Mouse (Mus musculus) hindbrain, embryonic 14.5 days (tissue): ENCODE data around the gene Acaa1b. TPM values are rescaled to one million over a fixed set of nuclear protein-coding genes. Genes with fewer than 3 reads are reported as not detected.

Experiments used
- ATAC-seq: fragments of 200-750 bp; cut with Nextera tagmentation; 2 replicates; pipeline ENCODE4 v1.8.0; 2017; ENCODE audit warnings: moderate number of reproducible peaks, mild to moderate bottlenecking, moderate TSS enrichment, moderate library complexity; ENCODE audit not compliant: low FRiP score
- DNase-seq: peaks from one replicate; pipeline ENCODE4 v3.0.0-alpha.2; 2015; ENCODE audit warnings: low spot score
- H3K27ac ChIP-seq: fragments of 300-500 bp; sonication (generic); 2 replicates; pipeline ENCODE4 v1.5.1; 2014; ENCODE audit warnings: mild to moderate bottlenecking, moderate library complexity
- H3K27me3 ChIP-seq: fragments of 300-500 bp; sonication (generic); 2 replicates; pipeline ENCODE4 v1.6.1; 2014; ENCODE audit warnings: mild to moderate bottlenecking, low read length, mixed read lengths; ENCODE audit not compliant: control insufficient read depth, insufficient read depth
- H3K36me3 ChIP-seq: fragments of 300-500 bp; sonication (generic); replicated peaks from 2 replicates; pipeline ENCODE4 v1.6.1; 2014; ENCODE audit not compliant: control insufficient read depth, insufficient read depth
- H3K4me1 ChIP-seq: fragments of 300-500 bp; sonication (generic); replicated peaks from 2 replicates; pipeline ENCODE4 v1.6.1; 2014; ENCODE audit warnings: antibody characterized with exemption, low read length, mixed read lengths; ENCODE audit not compliant: control insufficient read depth, insufficient read depth
- H3K4me2 ChIP-seq: fragments of 300-500 bp; sonication (generic); replicated peaks from 2 replicates; pipeline ENCODE4 v1.6.1; 2014; ENCODE audit warnings: mild to moderate bottlenecking, moderate library complexity
- H3K4me3 ChIP-seq: fragments of 300-500 bp; sonication (generic); replicated peaks from 2 replicates; pipeline ENCODE4 v1.5.1; 2014; ENCODE audit warnings: mild to moderate bottlenecking, low read length
- H3K9ac ChIP-seq: fragments of 300-500 bp; sonication (generic); 2 replicates; pipeline ENCODE4 v1.6.1; 2014
- H3K9me3 ChIP-seq: fragments of 300-500 bp; sonication (generic); 2 replicates; pipeline ENCODE4 v1.6.1; 2016; ENCODE audit warnings: low read length; ENCODE audit not compliant: control insufficient read depth
- WGBS: fragments of 180-500 bp; shearing (Covaris S2); extraction: QIAGEN DNeasy Blood & Tissue Kit; methylation state at CpG from one replicate; pipeline ENCODE4 v1.1.7; 2014; 5-methylcytosine and 5-hydroxymethylcytosine counted together
- polyA plus RNA-seq: library from polyadenylated mRNA; unstranded; fragments of >200 nt; fragmentation: Nextera tagmentation; extraction: Ambion mirVana; gene quantifications from 2 replicates; pipeline ENCODE4 v1.2.1, GENCODE M21; 2014

The Acaa1b gene
- polyA plus RNA-seq, 1 experiment from 2014 or later = 2.2 TPM

GRCm38 (mm10) chr9:119122596-119123369 lies 34.1 kb downstream of the Acaa1b start:
- 89% methylated on average over 18 of the region's 18 CpGs for WGBS
- Histone ChIP-seq H3K27ac (no peak overlapping the region), H3K9me3 (no peaks in the 10 kb centered on the region), H3K4me3 (no peak overlapping the region), H3K36me3 (no peaks in the 10 kb centered on the region), H3K27me3 (no peaks in the 10 kb centered on the region), H3K4me2 (no peak overlapping the region), H3K9ac (no peak overlapping the region), H3K4me1 (no peaks in the 10 kb centered on the region)
- ATAC-seq (no peak), DNase-seq (no peak)

DNA sequence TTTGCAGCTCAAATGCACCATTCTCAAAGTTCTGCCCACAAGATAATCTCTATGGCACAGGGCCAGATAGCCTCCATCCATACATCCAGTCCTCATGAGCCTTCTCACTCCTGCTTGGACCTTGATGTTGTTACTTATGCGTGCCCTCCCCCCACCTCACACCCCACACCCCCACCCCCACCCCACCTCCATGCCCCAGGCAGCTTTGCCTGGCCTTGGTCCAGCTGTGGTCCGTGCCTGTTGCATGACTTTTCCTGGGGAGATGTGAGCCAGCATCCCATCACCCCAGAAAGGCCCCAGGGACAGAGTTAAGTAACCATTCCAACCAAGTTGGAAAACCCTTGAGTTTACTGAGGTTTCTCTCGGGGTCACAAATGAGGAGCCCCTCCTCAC lies 36.7 kb downstream of the Acaa1b start:
- DNase-seq (no peak), ATAC-seq (no peak)
- 80% methylated on average over 3 of the region's 3 CpGs for WGBS
- H3K36me3 ChIP-seq = no peaks in the 10 kb centered on the region
- no peak overlapping the region for H3K4me3 ChIP-seq
- H3K4me2 ChIP-seq = no peak overlapping the region
- no peaks in the 10 kb centered on the region for H3K27me3 ChIP-seq
- no peak overlapping the region for H3K9ac ChIP-seq
- no peaks in the 10 kb centered on the region for H3K4me1 ChIP-seq
- H3K9me3 ChIP-seq = no peaks in the 10 kb centered on the region
- no peak overlapping the region for H3K27ac ChIP-seq

DNA sequence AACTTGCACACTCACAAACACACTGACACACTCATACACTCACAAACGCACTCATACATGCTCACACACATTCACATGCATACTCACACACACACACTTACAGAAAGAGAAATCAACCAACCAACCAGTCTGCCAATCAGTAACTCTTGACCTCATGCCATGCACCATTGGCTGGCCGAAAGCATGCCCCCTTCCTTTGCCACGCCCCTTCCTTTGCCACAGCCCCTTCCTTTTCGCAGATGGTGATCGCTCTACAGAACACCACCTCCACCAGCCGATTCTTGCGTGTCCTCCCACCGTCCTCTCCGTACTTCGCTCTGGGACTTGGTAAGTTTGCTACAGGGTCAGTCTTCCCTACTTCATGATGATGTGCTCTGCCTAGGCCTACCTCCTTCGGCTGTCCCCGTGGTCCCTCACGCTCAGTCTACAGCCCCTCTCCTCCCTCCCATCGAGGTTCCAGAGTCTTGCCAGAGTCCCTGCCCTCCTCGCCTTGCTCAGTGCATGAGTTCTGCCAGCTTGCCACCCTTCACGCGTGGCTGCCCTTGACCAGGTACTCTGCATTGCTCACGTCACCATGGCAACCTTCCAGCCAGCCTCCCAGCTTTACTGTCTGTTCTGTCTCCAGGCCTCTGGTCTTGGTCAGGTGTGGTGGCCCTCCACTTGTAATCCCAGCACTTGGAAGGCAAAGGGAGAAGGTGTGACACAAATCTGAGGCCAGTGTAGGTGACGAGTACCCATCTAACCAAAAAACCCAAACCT lies 37.3 kb downstream of the Acaa1b start:
- no peaks in the 10 kb centered on the region for H3K4me1 ChIP-seq
- H3K4me2 ChIP-seq = no peak overlapping the region
- no peak for ATAC-seq
- no peak for DNase-seq
- no peaks in the 10 kb centered on the region for H3K27me3 ChIP-seq
- WGBS = 87% methylated on average over 19 of the region's 19 CpGs
- no peak overlapping the region for H3K27ac ChIP-seq
- no peaks in the 10 kb centered on the region for H3K36me3 ChIP-seq
- no peaks in the 10 kb centered on the region for H3K9me3 ChIP-seq
- no peak overlapping the region for H3K4me3 ChIP-seq
- no peak overlapping the region for H3K9ac ChIP-seq

DNA sequence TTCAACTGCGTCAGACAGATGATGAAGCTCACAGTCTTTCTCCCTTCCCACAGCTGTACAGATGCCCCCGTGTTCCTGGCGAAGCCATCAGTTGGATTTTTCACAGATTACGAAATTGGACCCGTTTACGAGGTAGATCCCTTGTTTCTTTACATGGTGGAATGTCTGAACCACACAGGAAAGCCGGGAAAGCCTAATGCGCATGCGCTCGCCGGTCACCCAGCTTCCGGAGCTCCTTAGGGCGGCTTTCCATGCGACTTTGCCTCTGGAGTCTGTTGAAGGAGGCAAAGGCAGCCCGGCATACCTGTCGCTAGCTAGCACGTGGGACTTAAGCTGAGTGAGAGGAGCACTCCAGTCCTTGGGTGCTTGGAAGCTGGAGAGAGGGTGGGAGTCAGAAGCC lies 42.0 kb downstream of the Acaa1b start:
- Histone ChIP-seq H3K27me3 (no peaks in the 10 kb centered on the region), H3K9me3 (no peaks in the 10 kb centered on the region), H3K4me1 (no peaks in the 10 kb centered on the region), H3K4me3 (no peak overlapping the region), H3K27ac (no peak overlapping the region), H3K9ac (no peak overlapping the region), H3K4me2 (no peak overlapping the region), H3K36me3 (no peaks in the 10 kb centered on the region)
- DNase-seq = no peak
- ATAC-seq = no peak
- 88% methylated on average over 17 of the region's 17 CpGs for WGBS

- H3K4me3 ChIP-seq = no peak overlapping the region
- H3K4me2 ChIP-seq = no peak overlapping the region
- 53% methylated on average over 3 of the region's 3 CpGs for WGBS
- H3K27ac ChIP-seq = no peak overlapping the region
- DNase-seq (no peak), ATAC-seq (no peak)
- H3K9ac ChIP-seq = no peak overlapping the region
- H3K36me3 ChIP-seq = no peaks in the 10 kb centered on the region
- no peaks in the 10 kb centered on the region for H3K4me1 ChIP-seq
- no peaks in the 10 kb centered on the region for H3K27me3 ChIP-seq
- H3K9me3 ChIP-seq = no peaks in the 10 kb centered on the region
Observed at GRCm38 (mm10) chr9:119110640-119111039, 46.3 kb downstream of the Acaa1b start.

GRCm38 (mm10) chr9:119109685-119110353 lies 47.1 kb downstream of the Acaa1b start:
- no peak for ATAC-seq
- 65% methylated on average over 12 of the region's 12 CpGs for WGBS
- Histone ChIP-seq H3K9me3 (no peaks in the 10 kb centered on the region), H3K27me3 (no peaks in the 10 kb centered on the region), H3K9ac (no peak overlapping the region), H3K27ac (no peak overlapping the region), H3K4me3 (no peak overlapping the region), H3K4me2 (no peak overlapping the region), H3K4me1 (no peaks in the 10 kb centered on the region), H3K36me3 (no peaks in the 10 kb centered on the region)
- DNase-seq = no peak

DNA sequence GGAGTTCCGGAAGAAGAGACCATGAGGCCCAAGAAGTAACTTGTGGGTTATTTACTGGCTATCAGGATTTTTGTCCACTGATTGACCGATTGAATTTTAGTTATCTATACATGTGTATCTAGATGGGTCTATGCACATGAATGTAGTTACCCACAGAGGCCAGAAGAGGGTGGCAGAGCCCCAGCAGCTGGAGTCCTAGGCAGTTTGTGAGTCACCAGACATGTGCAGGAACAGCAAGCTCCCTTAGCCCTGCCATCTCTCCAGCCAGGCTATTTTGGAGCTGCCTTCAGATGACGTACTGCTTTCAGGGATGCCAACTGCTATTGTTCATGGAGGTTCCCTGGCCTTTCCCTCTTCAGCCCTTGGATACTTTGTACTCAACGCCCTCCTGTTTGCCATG lies 49.3 kb downstream of the Acaa1b start:
- Histone ChIP-seq H3K9me3 (no peaks in the 10 kb centered on the region), H3K9ac (no peak overlapping the region), H3K27me3 (peaks cover 9% of the 10 kb centered on the region; the same call in 1 of the 2 replicates), H3K4me3 (no peak overlapping the region), H3K27ac (no peak overlapping the region), H3K36me3 (no peaks in the 10 kb centered on the region), H3K4me2 (no peak overlapping the region), H3K4me1 (peaks cover 6% of the 10 kb centered on the region; the same call in 1 of the 2 replicates)
- 93% methylated on average over 4 of the region's 4 CpGs for WGBS
- no peak for ATAC-seq
- no peak for DNase-seq

DNA sequence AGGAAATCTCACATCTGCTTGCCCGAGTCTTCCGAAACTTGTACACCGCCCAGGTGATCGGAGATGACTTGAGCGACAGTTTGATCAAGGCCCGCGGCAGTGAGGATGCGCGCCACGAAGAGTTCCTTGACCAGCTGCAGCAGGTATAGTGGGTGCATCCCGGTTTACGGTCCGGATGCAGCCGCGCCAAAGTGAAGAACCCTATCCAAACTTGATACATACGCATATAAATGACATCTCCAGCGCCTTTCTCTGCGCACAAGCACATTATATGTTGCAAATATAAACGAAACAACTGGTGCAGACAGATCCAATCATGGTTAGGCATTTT lies 54.1 kb downstream of the Acaa1b start:
- peaks cover 11% of the 10 kb centered on the region; the same call in 1 of the 2 replicates for H3K4me1 ChIP-seq
- H3K27me3 ChIP-seq = peaks cover 9% of the 10 kb centered on the region; the same call in 1 of the 2 replicates
- no peak overlapping the region for H3K27ac ChIP-seq
- DNase-seq = peak; percentile 35
- peak overlapping the region; percentile 72 for H3K4me2 ChIP-seq
- peak overlapping the region; percentile 50 for H3K9ac ChIP-seq
- no peak for ATAC-seq
- peak overlapping the region; percentile 70 for H3K4me3 ChIP-seq
- no peaks in the 10 kb centered on the region for H3K9me3 ChIP-seq
- 2% methylated on average over 19 of the region's 19 CpGs for WGBS
- H3K36me3 ChIP-seq = no peaks in the 10 kb centered on the region
